Mouse (Mus musculus) adrenal gland, adult 18-20 months (tissue): Measurements from ENCODE around the gene Kdm4b. TPM values are rescaled to one million over a fixed set of nuclear protein-coding genes. Genes with fewer than 3 reads are reported as not detected.

Experiments
- DNase-seq, 2 experiments: peaks; one replicate each; pipeline ENCODE4 v3.0.0; 2021 to 2022; ENCODE audit warnings: low spot score in 2 of 2
- microRNA-seq, 2 experiments: library from miRNA; unstranded; fragments of <30 nt; microRNA quantifications; one replicate each; pipeline ENCODE4 v1.2.0; 2021; ENCODE audit warnings: borderline number of aligned reads in 2 of 2
- total RNA-seq, 2 experiments: library from RNA; stranded (reverse); gene quantifications; 1 replicate in 1 of 2; 2 replicates in 1 of 2; pipeline ENCODE4 v1.2.3; 2021

The Kdm4b gene
- total RNA-seq, 2 experiments from 2014 or later: 31.9 to 39.9 TPM

DNA sequence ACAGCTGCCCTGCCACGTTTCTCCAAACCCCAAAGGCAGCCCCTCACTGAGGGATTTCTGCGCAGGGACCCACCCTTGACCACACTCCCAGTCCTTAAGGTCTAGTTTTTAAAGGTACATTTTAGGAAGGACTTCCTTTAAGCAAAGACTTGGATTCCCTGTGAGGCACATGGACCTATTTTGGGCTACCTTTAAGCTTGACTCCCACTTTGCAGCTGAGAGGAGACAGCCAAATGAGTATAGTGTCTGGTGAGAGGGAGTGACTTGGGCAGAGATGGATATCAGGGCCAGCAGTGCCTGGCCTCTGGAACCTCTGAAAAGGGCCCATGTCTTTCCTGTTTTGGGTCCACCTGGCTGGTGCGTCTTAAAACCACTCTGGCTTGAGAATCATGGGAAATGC, 100.1 kb downstream of the Kdm4b start:
- DNase-seq: no peak

DNA sequence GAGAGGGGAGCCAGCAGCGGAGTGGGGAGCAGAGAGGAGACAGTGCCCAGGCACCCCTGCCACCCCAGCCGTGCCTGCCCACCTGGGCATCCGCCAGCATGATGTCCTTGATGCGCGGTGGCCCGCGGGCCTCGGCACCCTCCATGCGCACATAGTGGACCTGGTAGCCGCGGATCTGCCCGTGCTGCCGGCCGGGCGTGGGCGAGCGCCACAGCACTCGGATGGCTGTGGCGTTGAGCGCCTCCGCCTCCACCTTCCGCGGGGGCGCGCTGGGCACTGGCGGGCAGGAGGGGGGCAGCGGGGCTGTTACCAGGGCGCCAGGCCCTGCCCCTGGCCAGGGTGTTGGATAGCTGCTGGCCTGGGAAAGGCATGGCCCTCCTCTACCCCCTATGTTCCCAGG, 102.0 kb downstream of the Kdm4b start:
- no peak for DNase-seq

- DNase-seq: no peak
Observed at GRCm38 (mm10) chr17:56431582-56431981, 105.7 kb downstream of the Kdm4b start.

DNA sequence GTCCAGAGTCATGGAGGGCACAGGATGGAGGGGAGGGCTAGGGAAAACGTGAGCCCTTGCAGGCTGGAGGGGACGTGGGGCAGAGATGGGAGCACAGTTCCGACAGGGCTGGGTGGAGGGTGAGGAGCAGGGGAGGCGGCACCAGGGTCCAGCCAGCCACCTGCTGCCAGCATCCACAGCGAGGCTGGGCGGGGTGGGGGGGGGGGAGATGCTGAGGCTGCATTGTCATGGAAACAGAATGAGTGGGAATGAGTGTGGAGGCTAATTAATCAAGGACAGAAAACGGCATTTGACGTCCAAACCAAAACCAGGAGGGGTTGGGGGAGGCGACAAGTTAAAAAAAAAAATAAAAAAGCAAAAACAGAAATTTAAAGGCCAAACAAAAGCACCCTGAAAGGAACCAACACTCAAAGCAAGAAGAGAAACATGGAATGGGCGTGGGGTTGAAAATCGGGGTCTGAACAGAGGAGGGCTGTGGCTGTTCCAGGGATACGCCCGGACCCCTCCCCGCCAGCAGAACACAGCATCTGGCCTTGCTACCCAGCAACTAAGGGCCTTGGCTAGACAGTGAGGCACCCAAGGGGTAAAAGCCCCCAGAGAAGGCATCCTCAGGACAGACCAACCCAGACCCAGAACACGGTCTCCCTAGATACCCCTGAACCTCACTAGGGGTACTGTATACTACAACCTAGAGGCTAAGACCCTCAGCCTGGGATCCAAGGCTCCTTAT, 114.0 kb downstream of the Kdm4b start:
- no peak for DNase-seq

DNA sequence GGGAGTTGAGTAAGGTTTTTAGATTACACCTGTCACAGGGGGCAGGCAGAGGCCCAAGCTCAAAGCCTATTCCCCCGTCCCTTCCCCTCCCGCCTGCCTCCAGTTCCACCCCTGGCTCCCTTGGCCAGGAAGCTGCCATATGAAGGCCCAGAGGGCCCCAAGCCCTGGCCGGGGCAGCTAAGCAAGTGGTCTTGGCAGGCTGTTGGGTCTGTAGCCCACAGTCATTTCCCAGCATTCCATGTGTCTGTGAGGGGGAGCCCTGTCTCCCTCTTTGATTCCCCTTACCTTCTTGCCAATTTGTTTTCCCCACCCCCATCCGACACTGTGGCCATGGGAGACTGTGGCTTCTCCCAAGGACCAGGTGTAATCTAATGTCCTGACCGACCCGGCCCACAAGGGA, 116.5 kb downstream of the Kdm4b start:
- no peak for DNase-seq

- DNase-seq: no peak
Observed at GRCm38 (mm10) chr17:56443341-56443795, 117.5 kb downstream of the Kdm4b start.

- DNase-seq: no peak
Observed at GRCm38 (mm10) chr17:56444771-56445170, 118.9 kb downstream of the Kdm4b start.

GRCm38 (mm10) chr17:56445397-56445796, 119.5 kb downstream of the Kdm4b start:
- DNase-seq: no peak

DNA sequence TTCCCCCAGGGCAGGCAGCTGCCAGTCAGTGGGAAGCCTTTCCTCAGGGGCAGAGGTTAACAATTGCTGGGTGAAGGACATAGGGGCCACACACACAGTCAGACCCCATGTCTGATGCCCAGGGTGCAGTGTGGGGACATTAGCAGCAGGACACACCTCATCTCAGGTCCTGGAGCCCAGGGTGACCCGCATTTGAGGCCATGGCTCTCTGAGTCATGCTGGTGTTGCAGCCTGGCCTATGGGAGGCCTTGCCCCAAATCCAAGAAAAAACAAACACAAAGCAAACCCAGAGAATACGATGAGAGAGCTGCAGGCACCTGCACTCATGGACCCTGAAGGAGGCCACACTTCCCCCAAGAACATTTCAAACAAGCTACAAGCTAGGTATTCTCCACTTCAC, 121.9 kb downstream of the Kdm4b start:
- DNase-seq: no peak

Small RNA genes within 50 kb of the gene (microRNA-seq; reads per million reads assigned to microRNA genes)
- 0 to 0.47 reads per million in 2 experiments for gene Mir6977

Other genes starting within 250 kb of the Kdm4b start
- gene Hdgfl2, start 246.4 kb upstream of the Kdm4b start, total RNA-seq: 10 to 100 TPM; 53.9 to 67.0 TPM
- gene Plin4, start 216.3 kb upstream of the Kdm4b start, total RNA-seq: 100 to 1,000 TPM in 1 of 2 experiments, 10 to 100 TPM in 1; 65.0 to 212 TPM
- 10 to 100 TPM; 53.7 to 67.4 TPM for gene Plin5, start 208.5 kb upstream of the Kdm4b start, total RNA-seq
- 10 to 100 TPM; 21.2 to 57.7 TPM for gene Lrg1, start 204.1 kb upstream of the Kdm4b start, total RNA-seq
- gene Sema6b, start 185.7 kb upstream of the Kdm4b start, total RNA-seq: 1 to 10 TPM; 6.3 to 7.0 TPM
- 1 to 10 TPM; 1.9 to 2.5 TPM for gene Tnfaip8l1, start 163.6 kb upstream of the Kdm4b start, total RNA-seq
- 10 to 100 TPM; 49.6 to 56.6 TPM for gene Mydgf, start 142.1 kb upstream of the Kdm4b start, total RNA-seq
- 10 to 100 TPM; 35.8 to 37.6 TPM for gene Dpp9, start 107.2 kb upstream of the Kdm4b start, total RNA-seq
- gene Fem1a, start 69.3 kb upstream of the Kdm4b start, total RNA-seq: 10 to 100 TPM; 29.2 to 30.2 TPM
- 10 to 100 TPM; 23.1 to 26.7 TPM for gene Ticam1, start 49.3 kb upstream of the Kdm4b start, total RNA-seq
- 10 to 100 TPM; 66.0 to 84.7 TPM for gene Plin3, start 33.2 kb upstream of the Kdm4b start, total RNA-seq
- not detected for gene Arrdc5, start 25.8 kb upstream of the Kdm4b start, total RNA-seq
- gene Uhrf1, start 22.7 kb upstream of the Kdm4b start, total RNA-seq: 1 to 10 TPM; 1.8 to 3.1 TPM
- 100 to 1,000 TPM; 130 to 188 TPM for gene Ptprs, start 150.4 kb downstream of the Kdm4b start, total RNA-seq
- gene Znrf4, start 186.4 kb downstream of the Kdm4b start, total RNA-seq: not detected
- 1 to 10 TPM in 1 of 2 experiments, under 1 TPM in 1; 0.86 to 1.0 TPM for gene Gm20219, start 228.3 kb downstream of the Kdm4b start, total RNA-seq